Mouse (Mus musculus) liver, embryonic 15.5 days (tissue): ENCODE data around the gene Pitpnc1. TPM values are rescaled to one million over a fixed set of nuclear protein-coding genes. Genes with fewer than 3 reads are reported as not detected.

Experiments
- ATAC-seq: fragments of 200-750 bp; cut with Nextera tagmentation; 2 replicates; pipeline ENCODE4 v1.8.0; 2017; ENCODE audit warnings: moderate number of reproducible peaks, mild to moderate bottlenecking, moderate library complexity; ENCODE audit not compliant: insufficient read depth
- H3K27ac ChIP-seq: fragments of 300-500 bp; sonication (generic); replicated peaks from 2 replicates; pipeline ENCODE4 v1.5.1; 2015; ENCODE audit warnings: mild to moderate bottlenecking, inconsistent platforms
- H3K27me3 ChIP-seq: fragments of 300-500 bp; sonication (generic); 2 replicates; pipeline ENCODE4 v1.6.1; 2015; ENCODE audit warnings: mild to moderate bottlenecking, inconsistent platforms
- H3K36me3 ChIP-seq: fragments of 300-500 bp; sonication (generic); replicated peaks from 2 replicates; pipeline ENCODE4 v1.6.1; 2015; ENCODE audit warnings: moderate library complexity, mild to moderate bottlenecking, inconsistent platforms
- H3K4me1 ChIP-seq: fragments of 300-500 bp; sonication (generic); replicated peaks from 2 replicates; pipeline ENCODE4 v1.6.1; 2015; ENCODE audit warnings: inconsistent platforms
- H3K4me2 ChIP-seq: fragments of 300-500 bp; sonication (generic); 2 replicates; pipeline ENCODE4 v1.6.1; 2015; ENCODE audit warnings: moderate library complexity, mild to moderate bottlenecking, inconsistent platforms
- H3K4me3 ChIP-seq: fragments of 300-500 bp; sonication (generic); replicated peaks from 2 replicates; pipeline ENCODE4 v1.5.1; 2015; ENCODE audit warnings: mild to moderate bottlenecking, inconsistent platforms
- H3K9ac ChIP-seq: fragments of 300-500 bp; sonication (generic); 2 replicates; pipeline ENCODE4 v1.6.1; 2015; ENCODE audit warnings: moderate library complexity, mild to moderate bottlenecking, inconsistent platforms
- H3K9me3 ChIP-seq: fragments of 300-500 bp; sonication (generic); replicated peaks from 2 replicates; pipeline ENCODE4 v1.6.1; 2016; ENCODE audit warnings: inconsistent platforms
- WGBS: fragments of 180-500 bp; shearing (Covaris S2); methylation state at CpG from one replicate; pipeline ENCODE4 v1.1.7; 2015; ENCODE audit warnings: mixed read lengths; ENCODE audit not compliant: insufficient replicate concordance; 5-methylcytosine and 5-hydroxymethylcytosine counted together
- polyA plus RNA-seq: library from polyadenylated mRNA; unstranded; fragments of >200 nt; fragmentation: Nextera tagmentation; extraction: Ambion mirVana; gene quantifications from 2 replicates; pipeline ENCODE4 v1.2.1, GENCODE M21; 2015

The Pitpnc1 gene
- polyA plus RNA-seq, 1 experiment from 2014 or later: 7.0 TPM

GRCm38 (mm10) chr11:107437723-107438122 lies 32.8 kb downstream of the Pitpnc1 start:
- peaks cover 20% of the 10 kb centered on the region for H3K4me1 ChIP-seq
- no peaks in the 10 kb centered on the region for H3K36me3 ChIP-seq
- H3K27me3 ChIP-seq: no peaks in the 10 kb centered on the region
- no peak overlapping the region for H3K4me3 ChIP-seq
- H3K9me3 ChIP-seq: no peaks in the 10 kb centered on the region
- WGBS: 79% methylated on average over 4 of the region's 4 CpGs
- H3K9ac ChIP-seq: no peak overlapping the region
- no peak overlapping the region for H3K27ac ChIP-seq
- no peak overlapping the region for H3K4me2 ChIP-seq
- ATAC-seq: no peak

GRCm38 (mm10) chr11:107435776-107436449 lies 34.6 kb downstream of the Pitpnc1 start:
- 79% methylated on average over 6 of the region's 6 CpGs for WGBS

GRCm38 (mm10) chr11:107431197-107431965 lies 39.1 kb downstream of the Pitpnc1 start:
- no peak overlapping the region for H3K4me3 ChIP-seq
- H3K9me3 ChIP-seq: no peaks in the 10 kb centered on the region
- H3K36me3 ChIP-seq: no peaks in the 10 kb centered on the region
- WGBS: 67% methylated on average over 7 of the region's 7 CpGs
- peak; percentile 38; the same call in 1 of the 2 replicates for ATAC-seq
- no peak overlapping the region for H3K4me2 ChIP-seq
- peaks cover 33% of the 10 kb centered on the region for H3K4me1 ChIP-seq
- no peak overlapping the region for H3K9ac ChIP-seq
- H3K27ac ChIP-seq: peak overlapping the region; percentile 38
- H3K27me3 ChIP-seq: no peaks in the 10 kb centered on the region

More at GRCm38 (mm10) chr11:107435776-107436449, 34.6 kb downstream of the Pitpnc1 start:
- Histone ChIP-seq H3K27ac (no peak overlapping the region), H3K27me3 (no peaks in the 10 kb centered on the region), H3K36me3 (no peaks in the 10 kb centered on the region), H3K4me1 (peaks cover 30% of the 10 kb centered on the region), H3K9me3 (no peaks in the 10 kb centered on the region), H3K4me3 (no peak overlapping the region), H3K9ac (no peak overlapping the region), H3K4me2 (no peak overlapping the region)
- ATAC-seq: no peak

GRCm38 (mm10) chr11:107428011-107428410 lies 42.5 kb downstream of the Pitpnc1 start:
- Histone ChIP-seq H3K4me2 (no peak overlapping the region), H3K27ac (no peak overlapping the region), H3K9me3 (no peaks in the 10 kb centered on the region), H3K9ac (no peak overlapping the region), H3K27me3 (no peaks in the 10 kb centered on the region), H3K36me3 (no peaks in the 10 kb centered on the region), H3K4me1 (peaks cover 32% of the 10 kb centered on the region), H3K4me3 (no peak overlapping the region)
- 74% methylated on average over 10 of the region's 10 CpGs for WGBS
- ATAC-seq: no peak

GRCm38 (mm10) chr11:107424176-107424575 lies 46.3 kb downstream of the Pitpnc1 start:
- Histone ChIP-seq H3K36me3 (no peaks in the 10 kb centered on the region), H3K4me3 (no peak overlapping the region), H3K4me2 (no peak overlapping the region), H3K27ac (no peak overlapping the region), H3K9ac (no peak overlapping the region), H3K27me3 (no peaks in the 10 kb centered on the region), H3K4me1 (peaks cover 20% of the 10 kb centered on the region), H3K9me3 (no peaks in the 10 kb centered on the region)
- no peak for ATAC-seq
- 87% methylated on average over 12 of the region's 12 CpGs for WGBS

GRCm38 (mm10) chr11:107422356-107422754 lies 48.1 kb downstream of the Pitpnc1 start:
- ATAC-seq: no peak
- no peaks in the 10 kb centered on the region for H3K9me3 ChIP-seq
- peak overlapping the region; percentile 63; the same call in 1 of the 2 replicates for H3K27ac ChIP-seq
- no peak overlapping the region for H3K4me3 ChIP-seq
- no peaks in the 10 kb centered on the region for H3K27me3 ChIP-seq
- H3K36me3 ChIP-seq: no peaks in the 10 kb centered on the region
- no peak overlapping the region for H3K9ac ChIP-seq
- WGBS: 20% methylated on average over 5 of the region's 5 CpGs
- H3K4me1 ChIP-seq: peaks cover 31% of the 10 kb centered on the region
- no peak overlapping the region; the same call in 1 of the 2 replicates for H3K4me2 ChIP-seq

- 14% methylated on average over 5 of the region's 5 CpGs for WGBS
- Histone ChIP-seq H3K27me3 (no peaks in the 10 kb centered on the region), H3K9ac (no peak overlapping the region), H3K9me3 (no peaks in the 10 kb centered on the region), H3K4me1 (peaks cover 36% of the 10 kb centered on the region), H3K27ac (peak overlapping the region; percentile 63), H3K4me3 (no peak overlapping the region), H3K4me2 (peak overlapping the region; percentile 23; the same call in 1 of the 2 replicates), H3K36me3 (no peaks in the 10 kb centered on the region)
- ATAC-seq: peak; percentile 33; the same call in 1 of the 2 replicates
These were observed 48.6 kb downstream of the Pitpnc1 start for GRCm38 (mm10) chr11:107421751-107422355.

- H3K4me1 ChIP-seq: peaks cover 53% of the 10 kb centered on the region
These were observed 50.6 kb downstream of the Pitpnc1 start for GRCm38 (mm10) chr11:107419925-107420324.

GRCm38 (mm10) chr11:107417041-107417583 lies 53.4 kb downstream of the Pitpnc1 start:
- H3K27ac ChIP-seq: peak overlapping the region; percentile 87

More at GRCm38 (mm10) chr11:107419925-107420324, 50.6 kb downstream of the Pitpnc1 start:
- no peak for ATAC-seq
- WGBS: 70% methylated on average over 7 of the region's 7 CpGs
- no peak overlapping the region for H3K4me3 ChIP-seq
- H3K4me2 ChIP-seq: no peak overlapping the region
- no peaks in the 10 kb centered on the region for H3K27me3 ChIP-seq
- H3K27ac ChIP-seq: no peak overlapping the region
- no peaks in the 10 kb centered on the region for H3K9me3 ChIP-seq
- H3K36me3 ChIP-seq: no peaks in the 10 kb centered on the region
- H3K9ac ChIP-seq: no peak overlapping the region

GRCm38 (mm10) chr11:107416561-107416926 lies 54.0 kb downstream of the Pitpnc1 start:
- Histone ChIP-seq H3K4me3 (peak overlapping the region; percentile 45), H3K9me3 (no peaks in the 10 kb centered on the region), H3K36me3 (no peaks in the 10 kb centered on the region), H3K27ac (peak overlapping the region; percentile 87), H3K4me1 (peaks cover 75% of the 10 kb centered on the region), H3K27me3 (no peaks in the 10 kb centered on the region), H3K9ac (peak overlapping the region; percentile 30; the same call in 1 of the 2 replicates), H3K4me2 (peak overlapping the region; percentile 74)
- no peak for ATAC-seq
- 19% methylated on average over 4 of the region's 4 CpGs for WGBS

More at GRCm38 (mm10) chr11:107417041-107417583, 53.4 kb downstream of the Pitpnc1 start:
- 10% methylated on average over 14 of the region's 14 CpGs for WGBS
- Histone ChIP-seq H3K9me3 (no peaks in the 10 kb centered on the region), H3K27me3 (no peaks in the 10 kb centered on the region), H3K4me2 (peak overlapping the region; percentile 74), H3K4me3 (peak overlapping the region; percentile 45), H3K4me1 (peaks cover 75% of the 10 kb centered on the region), H3K36me3 (no peaks in the 10 kb centered on the region), H3K9ac (peak overlapping the region; percentile 30; the same call in 1 of the 2 replicates)
- peak; percentile 78 for ATAC-seq
